Mouse (Mus musculus): ENCODE results near the gene Copz2. TPM values are rescaled to one million over a fixed set of nuclear protein-coding genes. Genes with fewer than 3 reads are reported as not detected.

The Copz2 gene
- polyA plus RNA-seq, 1 experiment from 2014 or later = 14.7 TPM

- Histone ChIP-seq H3K4me3 (ENCODE audit: low read depth, low read length) (no peak overlapping the region), H3K9me3 (replicated peaks; ENCODE audit: control insufficient read depth, low read length) (no peaks in the 10 kb centered on the region), H3K4me2 (ENCODE audit: low read length) (no peak overlapping the region), H3K27me3 (replicated peaks; ENCODE audit: control insufficient read depth, insufficient read depth, low read length) (no peaks in the 10 kb centered on the region), H3K9ac (ENCODE audit: low read length) (no peak overlapping the region), H3K27ac (ENCODE audit: low read depth, low read length) (no peak overlapping the region), H3K4me1 (ENCODE audit: control insufficient read depth, insufficient read depth, low read length) (peaks cover 17% of the 10 kb centered on the region), H3K36me3 (ENCODE audit: control insufficient read depth, insufficient read depth, low read length) (peaks cover 6% of the 10 kb centered on the region)
- 92% methylated on average over 3 of the region's 3 CpGs for WGBS
- no peak for ATAC-seq
- no peak for DNase-seq (ENCODE audit: low spot score)
These were observed 17.1 kb upstream of the Copz2 start for GRCm38 (mm10) chr11:96832541-96832940.

DNA sequence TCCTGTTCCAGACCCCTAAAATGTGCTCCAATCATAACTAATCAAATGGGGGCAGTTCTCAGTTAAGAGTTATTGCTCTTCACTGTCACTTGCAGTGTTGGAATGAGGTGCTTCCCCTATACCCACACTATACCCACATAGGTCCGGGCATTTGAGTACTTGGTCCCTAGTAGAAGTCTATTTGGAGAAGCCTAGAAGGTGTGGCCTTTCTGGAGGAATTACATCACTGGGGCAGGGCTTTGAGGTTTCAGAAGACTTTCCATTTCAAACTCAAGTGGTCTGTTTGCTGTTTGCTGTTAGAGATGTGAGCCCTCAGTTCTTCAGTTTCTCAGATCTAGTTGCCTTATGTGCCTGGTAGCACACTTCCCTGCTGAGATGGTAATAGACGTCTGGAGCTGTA is 16.7 kb upstream of the Copz2 start:
- H3K9ac ChIP-seq (ENCODE audit: low read length) = no peak overlapping the region
- ATAC-seq (no peak), DNase-seq (ENCODE audit: low spot score) (no peak)
- WGBS = 69% methylated on average over 2 of the region's 2 CpGs
- H3K4me2 ChIP-seq (ENCODE audit: low read length) = no peak overlapping the region
- H3K9me3 ChIP-seq (replicated peaks; ENCODE audit: control insufficient read depth, low read length) = no peaks in the 10 kb centered on the region
- H3K36me3 ChIP-seq (ENCODE audit: control insufficient read depth, insufficient read depth, low read length) = peaks cover 1% of the 10 kb centered on the region; the same call in 1 of the 2 replicates
- H3K4me3 ChIP-seq (ENCODE audit: low read depth, low read length) = no peak overlapping the region
- peaks cover 13% of the 10 kb centered on the region for H3K4me1 ChIP-seq (ENCODE audit: control insufficient read depth, insufficient read depth, low read length)
- no peaks in the 10 kb centered on the region for H3K27me3 ChIP-seq (replicated peaks; ENCODE audit: control insufficient read depth, insufficient read depth, low read length)
- H3K27ac ChIP-seq (ENCODE audit: low read depth, low read length) = no peak overlapping the region

GRCm38 (mm10) chr11:96834127-96834526 is 15.5 kb upstream of the Copz2 start:
- H3K4me2 ChIP-seq (ENCODE audit: low read length) = no peak overlapping the region
- ATAC-seq = no peak
- 96% methylated on average over 1 of the region's 1 CpGs for WGBS

GRCm38 (mm10) chr11:96837298-96837697 is 12.4 kb upstream of the Copz2 start:
- WGBS = 37% methylated on average over 9 of the region's 9 CpGs
- DNase-seq (ENCODE audit: low spot score) = no peak
- Histone ChIP-seq H3K4me2 (ENCODE audit: low read length) (no peak overlapping the region), H3K9me3 (replicated peaks; ENCODE audit: control insufficient read depth, low read length) (no peaks in the 10 kb centered on the region), H3K4me1 (ENCODE audit: control insufficient read depth, insufficient read depth, low read length) (no peaks in the 10 kb centered on the region), H3K4me3 (ENCODE audit: low read depth, low read length) (no peak overlapping the region), H3K27ac (ENCODE audit: low read depth, low read length) (no peak overlapping the region), H3K9ac (ENCODE audit: low read length) (no peak overlapping the region), H3K36me3 (ENCODE audit: control insufficient read depth, insufficient read depth, low read length) (no peaks in the 10 kb centered on the region), H3K27me3 (replicated peaks; ENCODE audit: control insufficient read depth, insufficient read depth, low read length) (no peaks in the 10 kb centered on the region)
- ATAC-seq = no peak

More at GRCm38 (mm10) chr11:96834127-96834526, 15.5 kb upstream of the Copz2 start:
- no peak overlapping the region for H3K9ac ChIP-seq (ENCODE audit: low read length)
- H3K4me1 ChIP-seq (ENCODE audit: control insufficient read depth, insufficient read depth, low read length) = peaks cover 4% of the 10 kb centered on the region; the same call in 1 of the 2 replicates
- H3K4me3 ChIP-seq (ENCODE audit: low read depth, low read length) = no peak overlapping the region
- H3K36me3 ChIP-seq (ENCODE audit: control insufficient read depth, insufficient read depth, low read length) = no peaks in the 10 kb centered on the region
- H3K27me3 ChIP-seq (replicated peaks; ENCODE audit: control insufficient read depth, insufficient read depth, low read length) = no peaks in the 10 kb centered on the region
- no peak for DNase-seq (ENCODE audit: low spot score)
- H3K9me3 ChIP-seq (replicated peaks; ENCODE audit: control insufficient read depth, low read length) = no peaks in the 10 kb centered on the region
- no peak overlapping the region for H3K27ac ChIP-seq (ENCODE audit: low read depth, low read length)

DNA sequence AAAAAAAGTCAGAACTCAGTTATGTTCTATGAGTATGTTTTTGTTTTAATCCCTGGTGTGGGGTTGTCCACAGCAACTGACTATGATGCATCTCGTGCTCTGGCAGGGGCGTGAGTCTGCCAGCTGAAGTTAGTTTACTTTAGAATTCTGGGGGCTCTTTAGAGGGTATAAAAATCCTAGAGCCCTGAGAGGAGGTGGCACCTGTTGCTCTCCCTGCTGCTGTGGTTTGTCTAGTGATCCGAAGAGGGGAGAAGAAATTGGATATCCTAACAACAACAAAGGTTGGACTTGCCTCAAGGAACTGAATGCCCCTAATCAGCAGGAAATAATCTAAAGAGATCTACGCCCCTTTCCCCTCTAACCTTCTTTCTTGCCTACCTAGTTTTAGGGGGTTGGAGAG is 11.3 kb upstream of the Copz2 start:
- Histone ChIP-seq H3K9ac (ENCODE audit: low read length) (no peak overlapping the region), H3K4me1 (ENCODE audit: control insufficient read depth, insufficient read depth, low read length) (no peaks in the 10 kb centered on the region), H3K9me3 (replicated peaks; ENCODE audit: control insufficient read depth, low read length) (no peaks in the 10 kb centered on the region), H3K27me3 (replicated peaks; ENCODE audit: control insufficient read depth, insufficient read depth, low read length) (no peaks in the 10 kb centered on the region), H3K4me3 (ENCODE audit: low read depth, low read length) (no peak overlapping the region), H3K4me2 (ENCODE audit: low read length) (no peak overlapping the region), H3K36me3 (ENCODE audit: control insufficient read depth, insufficient read depth, low read length) (no peaks in the 10 kb centered on the region), H3K27ac (ENCODE audit: low read depth, low read length) (no peak overlapping the region)
- DNase-seq (ENCODE audit: low spot score) = no peak
- WGBS = 64% methylated on average over 4 of the region's 4 CpGs
- ATAC-seq = no peak

GRCm38 (mm10) chr11:96839428-96839827 is 10.2 kb upstream of the Copz2 start:
- Histone ChIP-seq H3K9me3 (replicated peaks; ENCODE audit: control insufficient read depth, low read length) (no peaks in the 10 kb centered on the region), H3K9ac (ENCODE audit: low read length) (no peak overlapping the region), H3K27ac (ENCODE audit: low read depth, low read length) (no peak overlapping the region), H3K4me1 (ENCODE audit: control insufficient read depth, insufficient read depth, low read length) (no peaks in the 10 kb centered on the region), H3K36me3 (ENCODE audit: control insufficient read depth, insufficient read depth, low read length) (no peaks in the 10 kb centered on the region), H3K4me3 (ENCODE audit: low read depth, low read length) (no peak overlapping the region), H3K4me2 (ENCODE audit: low read length) (no peak overlapping the region), H3K27me3 (replicated peaks; ENCODE audit: control insufficient read depth, insufficient read depth, low read length) (no peaks in the 10 kb centered on the region)
- DNase-seq (ENCODE audit: low spot score) (no peak), ATAC-seq (no peak)
- 71% methylated on average over 7 of the region's 7 CpGs for WGBS

DNA sequence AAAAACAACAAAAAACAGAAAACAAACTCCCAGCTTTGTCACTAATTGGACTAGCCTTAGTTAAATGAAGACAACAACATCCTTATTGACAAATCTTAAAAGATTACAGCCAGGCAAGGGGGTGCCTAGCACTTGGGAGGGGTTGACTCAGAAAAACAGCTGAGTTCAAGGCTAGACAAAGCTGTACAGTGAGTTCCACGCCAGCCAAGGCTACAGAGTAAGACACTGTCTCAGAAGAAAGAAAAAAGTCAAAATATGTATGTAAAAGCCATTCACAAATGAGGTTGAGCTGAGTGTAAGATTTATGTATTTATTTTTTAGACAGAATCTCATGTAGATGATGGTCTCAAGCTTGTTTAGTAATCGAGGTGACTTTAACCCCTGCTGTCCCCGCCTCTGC is 9.8 kb upstream of the Copz2 start:
- Histone ChIP-seq H3K9me3 (replicated peaks; ENCODE audit: control insufficient read depth, low read length) (no peaks in the 10 kb centered on the region), H3K27me3 (replicated peaks; ENCODE audit: control insufficient read depth, insufficient read depth, low read length) (no peaks in the 10 kb centered on the region), H3K4me2 (ENCODE audit: low read length) (no peak overlapping the region), H3K9ac (ENCODE audit: low read length) (no peak overlapping the region), H3K27ac (ENCODE audit: low read depth, low read length) (no peak overlapping the region), H3K4me3 (ENCODE audit: low read depth, low read length) (no peak overlapping the region), H3K4me1 (ENCODE audit: control insufficient read depth, insufficient read depth, low read length) (no peaks in the 10 kb centered on the region), H3K36me3 (ENCODE audit: control insufficient read depth, insufficient read depth, low read length) (no peaks in the 10 kb centered on the region)
- 66% methylated on average over 3 of the region's 3 CpGs for WGBS
- no peak for DNase-seq (ENCODE audit: low spot score)
- ATAC-seq = no peak

DNA sequence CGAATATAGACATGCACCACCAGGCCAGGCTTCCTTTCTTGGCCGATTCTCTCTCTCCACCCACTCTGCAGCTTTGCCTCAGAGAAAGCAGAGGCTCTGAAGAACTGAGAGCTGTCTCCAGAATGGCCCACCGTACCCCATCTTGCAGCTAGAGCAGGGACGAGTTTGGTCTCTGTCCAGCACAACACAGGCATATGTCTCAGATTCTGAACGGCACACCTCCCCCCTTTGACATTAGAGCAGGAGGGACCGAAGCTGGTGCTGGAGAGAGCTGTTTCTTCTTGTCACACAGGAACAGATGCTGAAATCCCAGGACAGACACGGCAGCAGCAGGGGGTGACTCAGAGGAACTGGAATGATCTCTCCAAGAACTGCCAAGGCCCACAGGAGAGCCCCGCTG is 9.4 kb upstream of the Copz2 start:
- H3K4me1 ChIP-seq (ENCODE audit: control insufficient read depth, insufficient read depth, low read length) = no peaks in the 10 kb centered on the region
- H3K9me3 ChIP-seq (replicated peaks; ENCODE audit: control insufficient read depth, low read length) = no peaks in the 10 kb centered on the region
- H3K4me3 ChIP-seq (ENCODE audit: low read depth, low read length) = no peak overlapping the region
- DNase-seq (ENCODE audit: low spot score) (no peak), ATAC-seq (no peak)
- WGBS = 39% methylated on average over 8 of the region's 8 CpGs
- no peak overlapping the region for H3K9ac ChIP-seq (ENCODE audit: low read length)
- H3K27me3 ChIP-seq (replicated peaks; ENCODE audit: control insufficient read depth, insufficient read depth, low read length) = no peaks in the 10 kb centered on the region
- no peak overlapping the region for H3K27ac ChIP-seq (ENCODE audit: low read depth, low read length)
- H3K36me3 ChIP-seq (ENCODE audit: control insufficient read depth, insufficient read depth, low read length) = no peaks in the 10 kb centered on the region
- H3K4me2 ChIP-seq (ENCODE audit: low read length) = no peak overlapping the region

DNA sequence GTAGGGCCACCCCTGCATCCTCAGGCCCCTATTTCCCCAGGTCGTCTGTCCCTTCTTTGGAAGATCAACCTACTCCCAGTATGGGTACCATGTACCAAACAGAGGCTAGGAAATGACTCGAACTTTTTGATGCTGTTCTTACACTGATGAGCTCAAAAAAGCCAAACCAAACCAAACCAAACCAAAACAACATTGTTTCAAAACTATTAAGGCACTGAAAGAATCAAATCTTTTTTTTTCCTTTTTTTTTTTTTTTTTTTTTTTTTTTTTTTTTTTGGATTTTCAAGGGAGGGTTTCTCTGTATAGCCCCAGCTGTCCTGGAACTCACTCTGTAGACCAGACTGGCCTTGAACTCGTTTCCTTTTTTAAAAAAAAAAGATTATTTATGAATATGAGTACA is 6.0 kb upstream of the Copz2 start:
- DNase-seq (ENCODE audit: low spot score) = no peak
- 56% methylated on average over 3 of the region's 3 CpGs for WGBS
- H3K4me1 ChIP-seq (ENCODE audit: control insufficient read depth, insufficient read depth, low read length) = no peaks in the 10 kb centered on the region
- H3K4me3 ChIP-seq (ENCODE audit: low read depth, low read length) = no peak overlapping the region
- H3K27me3 ChIP-seq (replicated peaks; ENCODE audit: control insufficient read depth, insufficient read depth, low read length) = no peaks in the 10 kb centered on the region
- H3K9me3 ChIP-seq (replicated peaks; ENCODE audit: control insufficient read depth, low read length) = no peaks in the 10 kb centered on the region
- no peak overlapping the region for H3K9ac ChIP-seq (ENCODE audit: low read length)
- no peaks in the 10 kb centered on the region for H3K36me3 ChIP-seq (ENCODE audit: control insufficient read depth, insufficient read depth, low read length)
- no peak overlapping the region for H3K4me2 ChIP-seq (ENCODE audit: low read length)
- ATAC-seq = no peak
- no peak overlapping the region for H3K27ac ChIP-seq (ENCODE audit: low read depth, low read length)

Measured in forebrain, embryonic 14.5 days (tissue).